ENCODE assay signal across 8 mouse cellular contexts in genomic region chr5:53871665-53872312, GRCm38 (mm10).
DNase-seq lines count a peak whose midpoint lies in the region; ATAC-seq and TF ChIP-seq lines count a peak whose summit lies in the region.

No protein-coding gene starts in this region.

- peak; percentile 83 for ATAC-seq in inflammation-experienced regulatory T-cells, adult 6 months
- ATAC-seq in megakaryocyte-erythroid progenitor cell, adult 5-6 weeks (replicated peaks; ENCODE audit: low FRiP score, low TSS enrichment, poor library complexity, severe bottlenecking), result peak; percentile 97

- DNase-seq in WW6 (ENCODE audit: low read depth, low spot score), result peak; percentile 11
- DNase-seq in cerebellum, adult 9-11 months, result peak; percentile 53
- peak; percentile 68 for DNase-seq in gastrocnemius, adult 2 months
- DNase-seq in left cerebral cortex, adult 2 months (ENCODE audit: extremely low spot score in 1 of 2, low spot score in 2 of 2), result peak; percentile 59 to 62
- peak; percentile 67 to 78 for DNase-seq in right cerebral cortex, adult 2 months (ENCODE audit: low spot score in 2 of 2)
- peak; percentile 19 for DNase-seq in yolk sac, embryonic 10.5 days (ENCODE audit: low spot score)

- peak; percentile 94 for TF ChIP-seq CTCF in gastrocnemius, adult 2 months (IDR thresholded peaks at IDR 0.05)
- TF ChIP-seq CTCF in left cerebral cortex, adult 2 months (IDR thresholded peaks at IDR 0.05), result peak; percentile 92

- H3K4me3 ChIP-seq in gastrocnemius, adult 2 months, result no peak overlapping the region
- H3K4me3 ChIP-seq in left cerebral cortex, adult 2 months, result no peak overlapping the region

- no peak overlapping the region for H3K27ac ChIP-seq in gastrocnemius, adult 2 months
- no peak overlapping the region for H3K27ac ChIP-seq in left cerebral cortex, adult 2 months

- intact Hi-C loops in gastrocnemius, adult 2 months (cut with DNase I), result loop anchor here (1.0 kb wide), 2 partner anchors 128 to 242 kb away; no protein-coding TSS in a partner anchor
- intact Hi-C loops in left cerebral cortex, adult 2 months (cut with DNase I), result loop anchor here (1.0 kb wide), 2 partner anchors 128 to 242 kb away; no protein-coding TSS in a partner anchor

Comparison
In these comparisons a context has a peak if more than half of its experiments do, and no peak if none do; other contexts are left out.
1. DNase-seq: peak in every context shown above with its lines; median percentile 72 in right cerebral cortex, adult 2 months; 68 in gastrocnemius, adult 2 months; 60 in left cerebral cortex, adult 2 months; 53 in cerebellum, adult 9-11 months; 19 in yolk sac, embryonic 10.5 days; 11 in WW6.